Mouse (Mus musculus): Measurements from ENCODE around the gene Cer1.

Cer1 gene

DNA sequence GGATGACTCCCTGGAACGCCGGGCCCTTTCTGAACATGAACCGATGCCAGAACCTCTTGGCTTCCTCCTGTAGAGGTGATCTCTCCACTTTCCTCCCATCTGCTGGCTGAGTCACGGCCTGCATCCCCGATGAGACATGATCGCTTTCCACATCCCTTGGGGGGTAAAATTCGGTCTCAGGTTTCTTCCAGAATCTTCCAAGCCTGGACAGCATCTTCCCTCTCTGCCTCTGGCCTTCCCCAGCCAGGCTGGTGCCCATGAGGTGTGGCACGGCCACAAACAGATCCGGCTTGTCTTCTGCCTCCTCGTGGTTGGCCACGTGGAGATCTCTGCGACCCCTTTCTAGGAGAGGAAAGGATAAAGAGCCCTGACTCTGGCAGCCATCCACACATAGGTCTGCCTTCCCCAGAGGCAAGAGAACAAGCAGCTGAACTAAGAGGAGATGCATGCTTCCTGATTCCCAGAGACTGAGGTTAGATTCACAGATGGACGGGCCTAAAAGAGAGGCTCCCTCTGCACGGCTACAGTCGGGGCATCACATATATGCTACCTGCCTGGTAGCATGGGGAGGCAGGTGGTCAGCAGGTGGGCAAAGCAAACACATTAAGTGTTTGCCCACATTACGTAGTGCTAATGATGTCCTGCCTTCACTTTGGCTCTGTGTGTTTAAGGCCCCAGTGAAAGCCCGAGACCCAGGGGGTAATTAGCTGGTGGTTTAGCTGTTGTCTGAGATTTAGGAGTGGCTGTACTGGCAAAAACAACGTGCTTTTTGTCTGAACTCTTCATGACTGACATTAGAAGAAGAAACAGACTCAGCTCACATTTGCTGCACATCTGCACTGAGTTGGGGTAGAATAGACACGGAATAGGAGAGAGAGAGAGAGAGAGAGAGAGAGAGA lies at the start of gene Cer1:
Cer1 (minus strand) TSS at position 513 of the 899 bp plus-strand sequence.
- in situ Hi-C loops (cut with MseI, MboI) = no loop called here

DNA sequence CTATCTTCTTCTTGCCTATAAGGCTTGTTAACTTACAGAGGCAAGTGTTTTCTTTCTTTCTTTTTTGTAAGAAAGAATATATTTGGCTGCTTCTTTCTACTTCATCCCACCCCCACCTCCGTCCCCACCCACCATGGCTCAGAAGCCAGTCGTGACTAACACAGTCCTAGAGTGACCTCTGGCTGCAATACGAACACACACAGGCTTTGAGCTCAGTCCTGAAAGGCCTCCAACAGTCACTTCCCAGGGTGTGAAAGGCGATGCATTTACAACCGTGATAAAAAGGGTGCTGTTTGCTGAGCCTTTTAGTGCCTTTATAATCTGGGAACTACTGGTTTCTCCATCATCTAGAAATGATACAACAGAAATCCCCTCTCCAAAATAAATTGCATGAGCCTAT lies 49.4 kb upstream of the Cer1 start:
- in situ Hi-C loops (cut with MseI, MboI) = loop anchor here (5.0 to 25.0 kb wide), 4 partner anchors 130 to 297 kb away; no protein-coding TSS in a partner anchor

DNA sequence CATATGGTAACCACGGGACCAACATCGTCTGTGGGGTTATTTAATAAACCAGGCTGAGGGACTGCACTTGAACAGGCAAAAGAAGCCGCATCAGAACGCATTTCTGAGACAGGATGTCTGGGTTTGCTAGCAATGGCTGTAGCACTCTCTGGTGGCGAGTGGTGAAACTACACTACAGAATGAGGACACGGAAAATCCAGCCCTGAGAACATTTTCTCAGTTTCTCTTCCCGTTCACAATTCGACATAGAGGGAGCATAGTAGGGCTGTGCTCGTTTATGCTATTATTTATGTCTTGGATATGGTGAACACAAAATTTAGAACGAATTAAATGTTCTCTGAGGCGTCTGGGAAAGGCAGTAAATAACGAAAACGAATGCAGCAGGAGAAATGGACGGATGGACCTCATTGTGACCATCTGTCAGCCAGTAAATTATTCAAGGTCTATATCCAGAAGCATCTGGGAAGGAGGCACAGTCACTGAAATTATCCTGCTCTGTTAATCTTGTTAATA lies 48.8 kb upstream of the Cer1 start:
- in situ Hi-C loops (cut with MseI, MboI) = loop anchor here (5.0 to 25.0 kb wide), 4 partner anchors 129 to 296 kb away; no protein-coding TSS in a partner anchor

DNA sequence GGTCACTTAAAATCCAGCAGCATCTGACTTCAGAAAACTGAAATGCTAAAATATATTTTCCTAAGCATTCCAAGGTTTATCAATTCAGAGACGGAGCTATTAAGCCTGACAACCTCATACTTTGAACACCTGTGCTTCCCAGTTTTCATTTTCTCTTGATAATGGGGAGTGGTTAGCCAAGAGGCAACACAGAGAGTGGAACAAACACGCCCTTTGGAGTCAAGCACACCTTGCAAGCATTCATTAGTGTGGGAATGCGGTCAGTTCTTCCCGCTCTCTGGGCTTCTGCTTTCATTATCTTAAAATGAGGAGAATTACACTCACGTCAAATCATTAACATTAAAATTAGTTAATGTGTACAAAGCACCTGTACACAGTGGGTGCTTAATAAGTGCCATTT lies 45.1 kb upstream of the Cer1 start:
- in situ Hi-C loops (cut with MseI, MboI) = loop anchor here (5.0 to 25.0 kb wide), 4 partner anchors 125 to 293 kb away; no protein-coding TSS in a partner anchor

DNA sequence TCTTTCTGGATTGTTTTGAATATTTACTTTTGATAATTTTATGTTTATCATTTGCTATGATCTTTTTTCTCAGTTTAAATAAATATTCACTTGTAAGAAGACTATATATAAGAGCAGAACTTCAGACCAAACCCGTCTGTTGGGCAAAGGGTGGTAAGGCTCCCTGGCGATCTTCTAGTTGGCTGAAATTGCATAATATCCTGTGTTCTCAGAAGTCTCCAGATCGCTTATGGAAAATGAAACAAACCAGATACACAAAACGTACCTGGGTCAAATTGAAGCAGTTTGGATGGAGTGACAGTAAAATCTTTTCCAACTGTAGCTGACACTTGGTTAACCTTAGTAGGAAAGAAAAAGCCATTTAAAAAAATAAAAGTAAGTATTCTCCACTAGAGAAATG lies 37.0 kb upstream of the Cer1 start:
- in situ Hi-C loops (cut with MseI, MboI) = no loop called here

DNA sequence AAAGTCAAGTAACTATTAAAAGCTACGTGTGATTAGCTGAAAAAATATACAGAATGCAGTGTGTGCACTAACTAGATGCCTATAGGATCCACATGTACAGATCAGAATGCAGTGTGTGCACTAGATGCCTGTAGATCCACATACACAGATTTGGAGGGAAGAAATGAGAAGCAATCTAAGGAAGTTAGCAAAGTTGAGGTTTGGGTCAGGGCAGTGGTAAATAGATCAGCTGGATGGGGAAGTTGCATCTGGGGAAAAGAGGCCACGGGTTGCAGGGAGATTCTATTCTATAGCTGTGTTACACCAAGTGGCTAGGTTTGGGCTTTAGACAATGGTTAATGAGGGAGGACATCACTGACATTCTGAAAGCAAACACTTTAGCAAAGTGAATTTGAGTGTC lies 33.7 kb upstream of the Cer1 start:
- in situ Hi-C loops (cut with MseI, MboI) = no loop called here

DNA sequence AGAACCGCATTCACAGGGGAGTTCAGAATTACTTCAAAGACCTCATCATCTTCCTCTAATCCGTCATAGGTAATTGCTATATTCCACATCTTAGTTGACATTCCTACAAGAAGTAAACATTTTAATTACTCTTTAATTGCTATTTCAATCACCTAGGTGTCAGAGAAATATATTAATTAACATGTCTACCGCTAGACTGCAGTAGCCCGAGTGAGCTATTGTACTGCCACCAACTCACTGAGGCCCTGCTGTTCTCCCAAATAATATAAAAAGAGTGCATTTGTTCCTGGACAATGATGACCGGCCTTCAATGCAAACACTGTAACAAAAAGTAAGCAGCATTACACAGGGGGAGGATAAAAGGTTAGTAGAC lies 31.7 kb upstream of the Cer1 start:
- in situ Hi-C loops (cut with MseI, MboI) = no loop called here

DNA sequence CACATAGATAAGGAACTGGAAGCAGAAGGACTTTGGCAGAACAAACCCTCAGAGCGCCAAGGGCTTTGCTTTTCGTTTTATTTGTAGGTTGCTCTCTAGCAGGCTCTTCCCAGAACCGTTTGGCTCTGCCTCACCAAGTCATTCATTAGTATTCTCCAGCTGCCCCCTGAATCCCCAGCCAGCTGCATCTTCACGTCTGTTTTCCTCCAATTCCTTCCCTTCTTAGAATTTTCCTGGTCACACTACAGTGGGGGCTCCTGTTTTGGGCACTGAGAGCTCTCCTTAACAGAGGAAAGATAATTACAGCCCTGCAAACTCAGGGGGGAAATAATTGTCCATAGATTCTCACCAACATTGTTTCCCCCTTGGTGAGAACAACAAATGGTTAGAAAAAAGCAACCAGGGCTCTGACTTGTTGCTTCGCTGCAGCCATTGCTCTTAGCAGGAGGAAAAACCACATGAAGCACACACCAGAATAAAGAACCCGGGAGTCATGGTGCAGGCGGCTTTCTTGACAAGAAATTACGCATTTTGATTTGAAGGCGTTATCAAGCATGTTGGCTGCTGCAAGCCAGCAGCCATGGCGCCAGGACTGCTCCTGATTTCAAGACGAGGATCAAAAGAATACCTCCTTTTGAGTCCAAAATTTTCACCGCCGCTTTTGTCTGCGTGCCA lies 31.2 kb upstream of the Cer1 start:
- in situ Hi-C loops (cut with MseI, MboI) = no loop called here

DNA sequence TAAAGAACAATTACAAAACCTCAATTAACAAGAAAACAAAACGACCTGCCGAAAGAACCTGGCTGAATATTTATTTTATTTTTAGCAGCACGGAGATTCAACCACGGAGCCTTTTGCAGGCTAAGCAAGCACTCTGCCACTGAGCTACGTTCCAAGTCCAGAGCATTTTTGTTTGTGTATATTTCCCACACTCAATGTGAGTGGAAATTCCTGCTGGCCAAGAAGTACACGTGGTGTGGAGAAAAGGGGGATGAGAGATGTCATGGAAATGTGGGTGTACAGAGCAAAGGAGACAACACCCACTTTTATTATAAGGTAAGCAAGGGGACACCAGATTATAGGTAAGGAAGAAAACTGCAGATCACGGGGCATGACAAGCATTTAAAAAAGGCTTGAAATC lies 30.6 kb upstream of the Cer1 start:
- in situ Hi-C loops (cut with MseI, MboI) = no loop called here

DNA sequence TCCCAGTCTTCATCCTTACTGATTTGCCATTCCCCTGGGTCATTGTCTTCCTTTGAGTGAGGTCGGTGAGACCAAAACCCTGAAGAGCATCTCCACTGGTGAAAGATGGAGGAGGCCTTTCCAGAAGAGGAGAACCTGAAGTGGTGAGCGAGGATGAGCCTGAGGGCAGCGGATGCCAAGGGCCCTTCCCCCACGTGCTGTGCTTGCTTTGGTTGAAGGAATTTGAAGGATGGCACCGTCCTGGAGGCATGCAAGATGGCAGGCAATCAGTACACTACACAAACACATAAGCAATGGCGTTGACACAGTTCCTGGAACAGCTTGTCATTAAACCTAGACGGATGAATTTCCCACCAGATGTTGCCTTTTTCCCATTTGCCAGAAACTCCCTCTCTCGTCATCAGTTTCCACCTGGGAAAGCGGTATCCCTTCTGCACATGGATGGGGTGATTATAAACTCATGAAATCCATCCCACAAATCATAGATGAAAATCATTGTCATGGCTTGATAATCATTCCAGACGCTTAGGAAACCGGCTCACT lies 29.7 kb upstream of the Cer1 start:
- in situ Hi-C loops (cut with MseI, MboI) = no loop called here

DNA sequence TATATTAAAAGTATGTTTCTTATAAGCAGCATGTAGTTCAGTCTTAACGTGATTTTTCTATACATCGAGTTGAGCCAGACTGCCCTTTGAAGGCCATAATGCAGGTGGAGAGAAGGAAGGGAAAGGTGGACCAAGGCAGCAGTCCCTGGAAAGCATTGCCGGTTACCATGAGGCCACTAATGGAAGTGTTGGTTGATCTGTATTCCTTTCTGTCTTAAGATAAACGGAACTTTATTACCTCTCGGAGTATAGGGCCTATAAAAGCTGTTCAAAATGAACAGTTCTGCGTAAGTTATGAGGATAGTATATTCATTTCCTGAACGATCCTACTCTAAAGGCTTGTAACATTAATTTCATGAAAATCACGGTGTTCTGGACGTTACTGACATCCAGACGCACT lies 10.3 kb upstream of the Cer1 start:
- in situ Hi-C loops (cut with MseI, MboI) = no loop called here

DNA sequence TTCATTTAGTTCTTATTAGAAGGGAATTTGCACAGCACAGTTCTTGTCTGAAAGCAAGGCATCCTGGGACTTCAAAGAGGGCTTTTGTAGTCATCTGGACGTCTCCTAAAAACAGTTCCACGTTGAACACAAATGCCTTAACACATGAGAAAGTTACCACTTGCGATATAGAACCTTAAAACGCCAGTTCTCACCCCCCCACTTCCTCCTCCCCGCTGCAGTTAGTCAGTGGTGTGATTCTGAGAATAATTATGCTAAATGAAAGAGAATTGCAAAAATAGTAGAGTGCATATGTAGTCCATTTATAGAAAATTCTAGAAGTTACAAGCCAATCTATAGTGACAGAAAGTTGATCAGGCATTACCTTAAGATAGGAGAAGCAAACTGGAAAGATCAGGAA lies 7.3 kb upstream of the Cer1 start:
- in situ Hi-C loops (cut with MseI, MboI) = no loop called here

DNA sequence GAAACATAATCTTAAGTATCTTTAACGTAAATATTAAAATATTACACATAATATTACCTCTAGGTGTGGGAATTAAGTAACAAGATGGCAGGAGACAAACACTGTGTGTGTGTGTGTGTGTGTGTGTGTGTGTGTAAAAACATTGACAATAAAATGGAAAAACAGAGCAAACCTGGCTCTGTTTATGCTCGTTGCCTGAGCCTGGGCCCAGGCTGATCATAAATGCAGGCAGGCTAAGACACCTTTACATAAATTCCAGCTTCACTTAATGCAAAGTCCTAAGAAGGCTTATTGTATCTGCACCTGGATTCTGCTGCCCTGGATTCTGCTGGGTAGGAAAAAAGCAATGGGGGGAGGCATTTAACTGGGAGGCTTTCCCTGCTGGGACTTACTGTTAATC lies 6.6 kb upstream of the Cer1 start:
- in situ Hi-C loops (cut with MseI, MboI) = no loop called here

DNA sequence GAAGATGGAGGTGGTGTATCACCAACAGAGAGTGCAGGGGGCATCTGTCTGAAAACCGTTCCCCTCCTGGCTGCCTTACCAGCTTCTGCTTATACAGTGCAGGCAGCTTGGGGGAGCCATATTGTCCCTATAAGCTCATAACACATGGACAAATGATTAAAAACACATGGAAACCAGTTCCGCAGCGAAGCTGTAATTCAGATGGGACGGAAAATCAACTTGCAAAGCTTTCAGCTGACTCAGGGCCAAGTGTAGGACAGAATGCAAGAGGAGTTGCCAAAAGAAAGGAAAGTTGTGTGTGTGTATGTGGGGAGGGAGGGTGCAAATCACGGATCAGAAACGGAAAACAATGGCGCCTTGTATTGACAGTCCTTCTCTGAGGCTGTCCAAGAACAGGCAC lies 6.1 kb upstream of the Cer1 start:
- in situ Hi-C loops (cut with MseI, MboI) = no loop called here

DNA sequence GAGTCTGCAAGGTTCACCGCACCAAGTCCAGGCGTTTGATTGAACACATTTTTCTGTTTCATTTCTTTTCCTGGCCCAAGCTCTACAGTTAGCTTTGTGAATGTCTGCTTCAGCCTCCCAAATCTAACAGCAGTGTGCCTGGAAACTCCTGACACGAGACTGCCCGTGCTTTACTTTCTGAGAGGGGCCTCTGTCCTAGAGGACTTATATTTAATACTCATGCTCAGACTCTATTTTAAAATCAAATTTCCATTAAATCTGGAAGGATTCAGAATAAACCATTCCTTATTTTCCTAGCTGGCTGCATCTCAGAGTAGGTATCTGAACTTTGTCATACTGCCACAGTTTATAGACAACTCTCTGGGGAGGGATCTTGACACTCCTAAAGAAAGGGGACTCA lies 5.6 kb upstream of the Cer1 start:
- in situ Hi-C loops (cut with MseI, MboI) = no loop called here

DNA sequence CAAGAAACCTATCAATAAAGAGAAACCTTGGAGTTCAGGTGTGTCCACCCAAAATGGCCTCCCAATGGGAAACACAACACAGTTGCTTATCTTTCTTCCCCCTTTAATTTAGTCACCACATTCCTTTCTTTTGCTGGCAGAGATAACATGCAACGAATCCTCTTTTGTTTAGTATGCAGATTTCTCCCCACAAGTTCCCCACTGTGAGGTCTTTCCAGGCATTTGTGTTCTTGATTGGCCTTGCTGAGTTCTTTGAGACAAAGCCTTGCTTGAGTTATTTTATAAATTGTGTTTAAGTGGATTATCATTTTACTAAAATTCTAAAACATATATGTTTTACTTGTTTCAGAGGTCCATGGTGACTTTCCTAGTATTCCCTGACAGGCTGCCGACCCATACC lies 1.2 kb upstream of the Cer1 start:
- in situ Hi-C loops (cut with MseI, MboI) = no loop called here

DNA sequence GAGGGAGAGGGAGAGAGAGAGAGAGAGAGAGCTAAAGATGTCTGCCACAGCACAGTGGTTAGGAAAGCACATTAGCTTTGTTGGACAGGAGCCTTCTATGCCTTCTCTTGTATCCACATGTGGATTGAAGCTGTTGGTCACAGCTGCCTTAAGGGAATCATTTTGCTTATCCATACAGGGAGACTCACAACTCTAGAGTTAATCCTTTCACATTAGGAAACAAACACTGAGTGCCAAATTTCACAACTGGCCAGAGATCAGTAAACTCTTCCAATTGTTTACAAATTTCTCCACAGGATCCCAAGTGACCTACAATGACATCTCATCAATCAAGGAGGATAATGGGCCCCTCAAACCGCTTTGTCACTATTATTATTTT lies 576 bp upstream of the Cer1 start:
- in situ Hi-C loops (cut with MseI, MboI) = no loop called here

DNA sequence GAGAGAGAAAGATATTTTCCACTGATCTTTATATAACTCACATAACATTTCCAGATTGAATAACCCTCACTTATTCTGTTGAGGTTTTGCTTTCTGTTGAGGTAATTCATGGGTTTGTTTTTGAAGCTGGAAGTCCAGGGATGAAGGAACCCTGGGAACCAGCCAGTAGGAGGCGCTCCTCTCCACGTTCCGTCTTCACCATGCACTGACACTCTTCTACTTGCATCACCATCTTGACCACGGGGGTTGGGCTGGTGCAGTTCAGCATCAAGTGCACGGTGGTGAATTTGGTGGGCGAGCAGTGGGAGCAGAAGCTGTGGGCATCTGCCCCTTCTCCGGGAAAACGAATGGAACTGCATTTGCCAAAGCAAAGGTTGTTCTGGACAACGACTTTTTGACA lies 2.4 kb downstream of the Cer1 start:
- in situ Hi-C loops (cut with MseI, MboI) = no loop called here

DNA sequence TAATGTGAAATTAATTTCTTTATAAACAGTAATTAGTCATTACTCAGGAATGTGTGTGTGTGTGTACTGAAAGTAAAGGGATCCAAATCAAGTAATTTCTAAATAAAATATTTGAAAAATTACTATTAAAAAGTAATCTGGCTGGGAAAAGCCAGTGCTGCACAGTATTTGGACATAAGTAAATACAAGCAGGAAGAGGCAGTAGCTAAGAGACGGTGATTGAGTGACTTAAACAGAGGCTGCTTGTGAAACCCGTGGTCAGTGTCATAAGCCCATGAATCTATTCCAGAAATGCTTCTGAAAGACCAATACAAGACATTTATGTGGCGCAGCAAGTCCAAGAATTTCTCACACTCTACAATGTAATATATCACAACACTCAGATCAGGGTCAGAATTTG lies 3.6 kb downstream of the Cer1 start:
- in situ Hi-C loops (cut with MseI, MboI) = no loop called here

DNA sequence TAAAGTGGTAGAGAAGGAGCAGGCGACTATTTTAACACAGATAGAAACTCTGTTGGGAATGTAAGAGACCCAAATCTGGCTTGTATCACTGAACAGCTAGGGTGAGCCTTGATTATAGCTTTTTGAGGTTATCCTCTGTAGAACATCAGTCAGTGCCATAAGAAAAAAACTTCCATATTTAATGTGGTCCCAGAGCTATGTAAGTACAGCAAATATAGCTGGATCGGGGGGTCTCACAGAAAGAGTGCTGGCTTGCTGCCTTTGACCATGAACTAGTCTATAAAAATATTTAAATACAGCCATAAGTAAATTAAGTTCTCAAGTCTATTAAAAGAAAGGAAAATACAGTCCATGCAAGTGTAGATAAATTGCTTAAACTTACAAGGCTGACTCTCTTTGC lies 4.7 kb downstream of the Cer1 start:
- in situ Hi-C loops (cut with MseI, MboI) = no loop called here

DNA sequence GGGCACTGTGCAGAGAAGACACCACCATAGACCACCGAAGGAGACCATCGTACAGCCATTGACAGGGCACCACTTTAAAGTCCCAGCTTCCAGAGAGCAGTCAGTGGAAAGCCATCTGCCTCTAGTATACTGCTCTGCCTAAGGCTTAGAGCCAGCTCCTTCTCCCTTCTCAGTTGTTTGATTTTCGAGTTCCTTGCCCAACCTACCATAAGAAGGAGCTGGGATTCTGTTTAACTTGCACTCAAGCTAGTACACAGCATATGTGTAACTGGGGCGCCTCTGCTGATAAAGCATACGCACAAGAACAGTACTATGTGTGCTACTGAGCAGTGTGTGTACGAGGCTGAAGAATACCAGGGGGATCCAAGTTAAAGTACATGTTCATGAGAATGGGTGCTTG lies 5.8 kb downstream of the Cer1 start:
- in situ Hi-C loops (cut with MseI, MboI) = no loop called here

DNA sequence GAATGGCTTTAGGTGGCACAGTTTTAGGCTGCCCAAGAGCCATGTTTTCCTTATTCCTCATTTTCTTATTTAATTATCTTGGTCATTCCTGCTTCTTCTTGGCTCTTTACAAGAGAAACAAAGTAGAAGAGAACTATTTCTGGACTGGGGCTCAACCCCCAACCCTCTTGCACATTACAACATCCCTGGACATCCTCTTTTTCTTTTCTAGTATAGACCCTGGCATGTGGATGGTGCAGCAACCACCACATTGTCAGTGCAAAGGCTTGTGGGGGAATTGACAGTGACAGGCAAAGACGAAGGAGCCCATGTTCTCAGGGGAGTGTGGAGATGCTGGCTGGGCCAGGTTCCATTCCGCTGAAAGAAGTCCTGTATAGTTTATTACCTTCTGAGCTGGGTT lies 8.3 kb downstream of the Cer1 start:
- in situ Hi-C loops (cut with MseI, MboI) = no loop called here

DNA sequence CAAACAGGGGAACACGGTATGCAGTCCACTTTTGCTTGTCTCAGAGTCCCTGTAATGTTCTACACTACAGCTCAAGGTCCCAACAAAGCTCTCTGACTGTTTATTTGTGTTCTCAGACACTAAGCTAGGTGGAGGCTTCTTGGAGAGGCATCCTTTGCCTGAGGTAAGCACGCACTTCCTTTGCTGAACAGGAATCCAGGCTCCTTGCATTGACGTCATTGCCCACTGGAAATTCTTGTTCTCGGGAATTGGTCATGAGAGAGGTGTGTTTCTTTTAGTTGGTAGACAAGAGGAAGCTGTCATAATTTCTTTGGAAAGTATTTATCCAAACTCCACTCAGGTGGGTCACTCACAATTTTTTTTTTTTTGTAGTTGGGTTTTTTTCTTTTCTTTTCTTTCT lies 9.4 kb downstream of the Cer1 start:
- in situ Hi-C loops (cut with MseI, MboI) = no loop called here
